Mouse (Mus musculus): ENCODE results near the gene Oscp1. TPM values are rescaled to one million over a fixed set of nuclear protein-coding genes. Genes with fewer than 3 reads are reported as not detected.

The Oscp1 gene
- total and polyA plus RNA-seq, 3 experiments = 3.9 to 6.7 (median 5.0) TPM

GRCm38 (mm10) chr4:126025801-126026200 is 32.6 kb upstream of the Oscp1 start:
- Histone ChIP-seq H3K36me3 (replicated peaks in 1 of 2; ENCODE audit: control insufficient read depth in 1 of 2, insufficient read depth in 1 of 2, low read length in 1 of 2) (no peaks in the 10 kb centered on the region), H3K4me1 (ENCODE audit: control insufficient read depth in 1 of 2, insufficient read depth in 2 of 2) (no peaks in the 10 kb centered on the region), H3K27ac (ENCODE audit: insufficient read depth, low read depth) (no peak overlapping the region), H3K4me3 (replicated peaks in 1 of 3; ENCODE audit: low read depth in 2 of 3, low read length in 2 of 3, poor library complexity in 1 of 3) (no peak overlapping the region), H3K9ac (ENCODE audit: insufficient read depth, low read depth) (no peak overlapping the region), H3K27me3 (replicated peaks) (peaks cover 37% of the 10 kb centered on the region), H3K9me3 (replicated peaks; ENCODE audit: low read length) (no peaks in the 10 kb centered on the region), H3K4me2 (ENCODE audit: insufficient read depth, low read depth, poor library complexity, severe bottlenecking) (no peak overlapping the region), H3K79me2 (replicated peaks; ENCODE audit: control insufficient read depth, extremely low read depth, insufficient read depth, poor library complexity, severe bottlenecking) (no peaks in the 10 kb centered on the region)
- TF ChIP-seq POLR2A (IDR thresholded peaks at IDR 0.05; ENCODE audit: low read depth, low read length) (no peak), TCF12 (IDR thresholded peaks at IDR 0.05; ENCODE audit: low read depth, low read length) (no peak), UBTF (IDR thresholded peaks at IDR 0.05; ENCODE audit: low read depth, low read length) (no peak), ZC3H11A (IDR thresholded peaks at IDR 0.05; ENCODE audit: low read depth, low read length) (no peak), ZKSCAN1 (IDR thresholded peaks at IDR 0.05; ENCODE audit: borderline replicate concordance, low read depth, low read length) (no peak), MEF2A (IDR thresholded peaks at IDR 0.05; ENCODE audit: borderline replicate concordance, low read depth, low read length) (no peak), MAFK (IDR thresholded peaks at IDR 0.05; ENCODE audit: insufficient replicate concordance, low read length) (no peak)
- in situ Hi-C loops (cut with MboI; ENCODE audit: low pct_ligation_motif_present, low pct_unique_long_range_greater_than_20kb, low sequenced_read_pairs) = no loop called here
- no peak for DNase-seq (ENCODE audit: extremely low read depth)
- dilution Hi-C loops (cut with MboI; ENCODE audit: extremely low pct_ligation_motif_present, extremely low pct_unique_long_range_greater_than_20kb, low sequenced_read_pairs) = no loop called here

GRCm38 (mm10) chr4:126027980-126028379 is 30.4 kb upstream of the Oscp1 start:
- Histone ChIP-seq H3K9ac (ENCODE audit: insufficient read depth, low read depth) (no peak overlapping the region), H3K36me3 (replicated peaks in 1 of 2; ENCODE audit: control insufficient read depth in 1 of 2, insufficient read depth in 1 of 2, low read length in 1 of 2) (no peaks in the 10 kb centered on the region), H3K27me3 (replicated peaks) (peaks cover 50% of the 10 kb centered on the region), H3K79me2 (replicated peaks; ENCODE audit: control insufficient read depth, extremely low read depth, insufficient read depth, poor library complexity, severe bottlenecking) (no peaks in the 10 kb centered on the region), H3K4me3 (replicated peaks in 1 of 3; ENCODE audit: low read depth in 2 of 3, low read length in 2 of 3, poor library complexity in 1 of 3) (no peak overlapping the region), H3K4me1 (ENCODE audit: control insufficient read depth in 1 of 2, insufficient read depth in 2 of 2) (no peaks in the 10 kb centered on the region), H3K4me2 (ENCODE audit: insufficient read depth, low read depth, poor library complexity, severe bottlenecking) (no peak overlapping the region), H3K27ac (ENCODE audit: insufficient read depth, low read depth) (no peak overlapping the region), H3K9me3 (replicated peaks; ENCODE audit: low read length) (no peaks in the 10 kb centered on the region)
- no peak for DNase-seq (ENCODE audit: extremely low read depth)
- dilution Hi-C loops (cut with MboI; ENCODE audit: extremely low pct_ligation_motif_present, extremely low pct_unique_long_range_greater_than_20kb, low sequenced_read_pairs) (no loop called here), in situ Hi-C loops (cut with MboI; ENCODE audit: low pct_ligation_motif_present, low pct_unique_long_range_greater_than_20kb, low sequenced_read_pairs) (no loop called here)
- TF ChIP-seq NELFE (IDR thresholded peaks at IDR 0.05; ENCODE audit: low read depth, low read length) = no peak
- TF ChIP-seq MYC (IDR thresholded peaks at IDR 0.05; ENCODE audit: low read depth, low read length) = no peak
- TF ChIP-seq BHLHE40 (IDR thresholded peaks at IDR 0.05; ENCODE audit: low read depth, low read length) = no peak
- TF ChIP-seq TCF12 (IDR thresholded peaks at IDR 0.05; ENCODE audit: low read depth, low read length) = no peak
- no peak for TF ChIP-seq IRF4 (IDR thresholded peaks at IDR 0.05; ENCODE audit: low read depth, low read length)
- no peak for TF ChIP-seq SIN3A (IDR thresholded peaks at IDR 0.05; ENCODE audit: low read length)
- no peak for TF ChIP-seq CTCF (conservative IDR thresholded peaks at IDR 0.05 in 1 of 2, IDR thresholded peaks at IDR 0.05 in 1 of 2; ENCODE audit: low read depth in 2 of 2, low read length in 2 of 2)
- no peak for TF ChIP-seq UBTF (IDR thresholded peaks at IDR 0.05; ENCODE audit: low read depth, low read length)
- no peak for TF ChIP-seq MAZ (IDR thresholded peaks at IDR 0.05; ENCODE audit: low read depth, low read length)
- no peak for TF ChIP-seq RAD21 (IDR thresholded peaks at IDR 0.05; ENCODE audit: low read depth, low read length)
- TF ChIP-seq JUND (conservative IDR thresholded peaks at IDR 0.05; ENCODE audit: low read depth, low read length) = no peak
- TF ChIP-seq NRF1 (IDR thresholded peaks at IDR 0.05; ENCODE audit: low read depth, low read length) = no peak
- TF ChIP-seq USF1 (IDR thresholded peaks at IDR 0.05; ENCODE audit: low read depth, low read length) = no peak
- no peak for TF ChIP-seq MAX (IDR thresholded peaks at IDR 0.05; ENCODE audit: low read length)
